Mouse (Mus musculus) NIH3T3 (cell line): ENCODE data around the gene Cyp2t4.

Source experiments
- DNase-seq: peaks from one replicate; pipeline ENCODE4 v3.0.0-alpha.2; 2012; ENCODE audit warnings: low read depth

Cyp2t4 gene

GRCm38 (mm10) chr7:27153205-27153764 is at the start of gene Cyp2t4:
Gene Cyp2t4, plus strand, starts transcription at chr7:27153714.
- DNase-seq, result no peak

- peak; percentile 62 for DNase-seq
These were observed 48.6 kb upstream of the Cyp2t4 start for GRCm38 (mm10) chr7:27104882-27105281.

- no peak for DNase-seq
These were observed 43.2 kb upstream of the Cyp2t4 start for GRCm38 (mm10) chr7:27110327-27110726.

GRCm38 (mm10) chr7:27111038-27111437 is 42.5 kb upstream of the Cyp2t4 start:
- no peak for DNase-seq

- DNase-seq, result no peak
These were observed 41.5 kb upstream of the Cyp2t4 start for GRCm38 (mm10) chr7:27111987-27112386.

GRCm38 (mm10) chr7:27118033-27118511 is 35.4 kb upstream of the Cyp2t4 start:
- peak; percentile 82 for DNase-seq

- no peak for DNase-seq
These were observed 33.8 kb upstream of the Cyp2t4 start, which contains the start of gene Cyp2f2 for GRCm38 (mm10) chr7:27119676-27120075. Gene Cyp2f2, plus strand, starts transcription at chr7:27119909.

GRCm38 (mm10) chr7:27124305-27124832 is 29.1 kb upstream of the Cyp2t4 start:
- no peak for DNase-seq

GRCm38 (mm10) chr7:27124969-27125368 is 28.5 kb upstream of the Cyp2t4 start:
- DNase-seq, result no peak

- peak; percentile 64 for DNase-seq
These were observed 25.4 kb upstream of the Cyp2t4 start for GRCm38 (mm10) chr7:27128162-27128561.

- DNase-seq, result no peak
These were observed 24.6 kb upstream of the Cyp2t4 start for GRCm38 (mm10) chr7:27128946-27129345.

- DNase-seq, result no peak
These were observed 23.7 kb upstream of the Cyp2t4 start for GRCm38 (mm10) chr7:27129811-27130210.

- DNase-seq, result no peak
These were observed 22.8 kb upstream of the Cyp2t4 start for GRCm38 (mm10) chr7:27130521-27131370.

- DNase-seq, result no peak
These were observed 22.1 kb upstream of the Cyp2t4 start for GRCm38 (mm10) chr7:27131387-27131786.

GRCm38 (mm10) chr7:27132588-27132987 is 20.9 kb upstream of the Cyp2t4 start:
- peak; percentile 71 for DNase-seq

- no peak for DNase-seq
These were observed 20.4 kb upstream of the Cyp2t4 start for GRCm38 (mm10) chr7:27133156-27133555.

GRCm38 (mm10) chr7:27133757-27134156 is 19.8 kb upstream of the Cyp2t4 start:
- DNase-seq, result no peak

GRCm38 (mm10) chr7:27136410-27136996 is 17.0 kb upstream of the Cyp2t4 start:
- no peak for DNase-seq

GRCm38 (mm10) chr7:27156005-27156404 is 2.5 kb downstream of the Cyp2t4 start:
- no peak for DNase-seq

GRCm38 (mm10) chr7:27158171-27158570 is 4.7 kb downstream of the Cyp2t4 start:
- no peak for DNase-seq

- no peak for DNase-seq
These were observed 5.7 kb downstream of the Cyp2t4 start for GRCm38 (mm10) chr7:27159256-27159655.

- peak; percentile 88 for DNase-seq
These were observed 6.4 kb downstream of the Cyp2t4 start for GRCm38 (mm10) chr7:27159882-27160281.

GRCm38 (mm10) chr7:27160921-27161320 is 7.4 kb downstream of the Cyp2t4 start:
- DNase-seq, result no peak
